Mouse (Mus musculus) testis, adult 2 months (tissue): ENCODE results near the gene A730009L09Rik. TPM values are rescaled to one million over a fixed set of nuclear protein-coding genes. Genes with fewer than 3 reads are reported as not detected.

Source experiments
- H3K27ac ChIP-seq: fragments of 200-500 bp; 2 replicates; pipeline ENCODE4 v1.5.1; 2012; ENCODE audit warnings: low read depth, low read length; ENCODE audit not compliant: control insufficient read depth, insufficient read depth
- H3K27me3 ChIP-seq: fragments of 200-500 bp; 2 replicates; pipeline ENCODE4 v1.6.1; 2012; ENCODE audit warnings: mild to moderate bottlenecking, low read length, moderate library complexity; ENCODE audit not compliant: control insufficient read depth, insufficient read depth
- H3K36me3 ChIP-seq: fragments of 200-500 bp; 2 replicates; pipeline ENCODE4 v1.6.1; 2012; ENCODE audit warnings: mild to moderate bottlenecking, low read length; ENCODE audit not compliant: control insufficient read depth, insufficient read depth
- H3K4me1 ChIP-seq: fragments of 200-500 bp; 2 replicates; pipeline ENCODE4 v1.6.1; 2012; ENCODE audit warnings: low read length; ENCODE audit not compliant: control insufficient read depth, insufficient read depth
- H3K4me3 ChIP-seq: fragments of 200-500 bp; 2 replicates; pipeline ENCODE4 v1.5.1; 2012; ENCODE audit warnings: low read depth, mild to moderate bottlenecking, low read length, moderate library complexity, mixed read lengths; ENCODE audit not compliant: control insufficient read depth
- CTCF ChIP-seq: fragments of 200-500 bp; IDR thresholded peaks from 2 replicates; pipeline ENCODE4 v1.5.1; 2012; ENCODE audit warnings: low read depth, mild to moderate bottlenecking, inconsistent platforms, low read length, moderate library complexity; ENCODE audit not compliant: control insufficient read depth, insufficient read depth, insufficient replicate concordance
- POLR2A ChIP-seq: fragments of 200-500 bp; IDR thresholded peaks from 2 replicates; pipeline ENCODE4 v1.6.1; 2012; ENCODE audit warnings: low read depth, mild to moderate bottlenecking, inconsistent platforms, low read length, moderate library complexity; ENCODE audit not compliant: control insufficient read depth
- polyA plus RNA-seq: library from polyadenylated mRNA; depleted of rRNA; stranded (reverse); fragments of >200 nt; gene quantifications from 2 replicates; pipeline ENCODE4 v1.2.3, GENCODE M21; 2012

The A730009L09Rik gene
- polyA plus RNA-seq, 1 experiment = 0.09 TPM

DNA sequence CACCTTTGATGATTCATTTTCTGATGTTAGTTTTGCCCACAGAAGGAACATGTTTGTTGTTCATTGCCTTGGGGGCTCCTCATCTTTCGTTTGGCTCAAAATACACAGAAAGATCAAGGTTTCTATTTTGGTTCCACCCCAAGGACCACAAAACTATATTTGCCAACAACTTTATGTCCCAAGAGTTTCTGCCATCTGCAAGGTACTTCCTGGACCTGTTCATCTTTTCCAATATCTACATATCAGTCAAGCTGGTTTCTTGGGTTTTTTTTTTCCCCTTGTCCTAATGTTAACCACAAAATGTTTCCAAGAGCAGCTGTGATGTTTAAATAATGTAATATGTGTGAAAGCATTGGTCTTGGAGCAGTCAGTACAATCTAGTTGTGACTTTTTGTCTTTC lies 37.4 kb upstream of the A730009L09Rik start:
- H3K36me3 ChIP-seq = no peaks in the 10 kb centered on the region
- H3K4me1 ChIP-seq = no peaks in the 10 kb centered on the region
- no peak overlapping the region for H3K4me3 ChIP-seq
- no peak for TF ChIP-seq CTCF
- TF ChIP-seq POLR2A = no peak
- no peak overlapping the region for H3K27ac ChIP-seq
- no peaks in the 10 kb centered on the region for H3K27me3 ChIP-seq

DNA sequence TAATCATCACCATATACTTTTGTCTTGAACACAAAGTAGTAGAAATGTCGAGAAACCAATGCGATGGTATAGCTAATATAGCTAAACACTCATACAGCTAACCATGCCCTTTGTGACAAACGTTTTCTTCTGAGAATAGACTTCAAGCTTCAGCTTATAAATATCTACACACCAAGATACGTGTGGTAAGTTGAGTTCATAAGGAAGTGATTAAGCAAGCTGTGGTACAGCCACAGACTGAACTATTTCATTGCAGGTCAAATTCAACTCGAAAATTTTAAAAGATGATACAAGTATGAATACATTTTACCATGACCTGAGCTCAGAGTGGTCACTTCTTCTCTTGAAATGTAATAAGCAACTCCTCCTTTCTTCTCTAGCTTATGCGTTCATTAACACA lies 37.0 kb upstream of the A730009L09Rik start:
- no peaks in the 10 kb centered on the region for H3K4me1 ChIP-seq
- no peaks in the 10 kb centered on the region for H3K27me3 ChIP-seq
- no peak overlapping the region for H3K4me3 ChIP-seq
- TF ChIP-seq CTCF (no peak), POLR2A (no peak)
- no peaks in the 10 kb centered on the region for H3K36me3 ChIP-seq
- no peak overlapping the region for H3K27ac ChIP-seq

DNA sequence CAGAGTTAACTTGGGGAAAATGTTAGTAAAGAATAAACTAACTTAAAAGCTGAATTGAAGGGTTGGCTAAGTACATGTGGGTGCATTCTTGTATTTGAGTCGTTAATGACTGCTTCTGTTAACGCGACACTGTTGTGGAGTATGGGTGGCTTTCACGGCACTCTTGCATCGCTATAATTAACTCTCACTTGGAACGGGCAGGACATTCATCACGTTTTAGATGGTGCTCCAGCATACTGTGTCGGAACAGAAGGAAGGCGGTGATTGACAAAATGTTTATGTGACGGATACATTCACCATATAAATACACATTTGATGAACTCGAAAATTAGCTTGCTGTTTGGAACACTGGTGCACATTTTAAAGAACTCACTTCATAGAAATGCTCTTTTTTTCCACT lies 29.0 kb upstream of the A730009L09Rik start:
- Histone ChIP-seq H3K4me1 (no peaks in the 10 kb centered on the region), H3K4me3 (no peak overlapping the region), H3K27me3 (no peaks in the 10 kb centered on the region), H3K36me3 (no peaks in the 10 kb centered on the region), H3K27ac (no peak overlapping the region)
- TF ChIP-seq POLR2A (no peak), CTCF (no peak)

DNA sequence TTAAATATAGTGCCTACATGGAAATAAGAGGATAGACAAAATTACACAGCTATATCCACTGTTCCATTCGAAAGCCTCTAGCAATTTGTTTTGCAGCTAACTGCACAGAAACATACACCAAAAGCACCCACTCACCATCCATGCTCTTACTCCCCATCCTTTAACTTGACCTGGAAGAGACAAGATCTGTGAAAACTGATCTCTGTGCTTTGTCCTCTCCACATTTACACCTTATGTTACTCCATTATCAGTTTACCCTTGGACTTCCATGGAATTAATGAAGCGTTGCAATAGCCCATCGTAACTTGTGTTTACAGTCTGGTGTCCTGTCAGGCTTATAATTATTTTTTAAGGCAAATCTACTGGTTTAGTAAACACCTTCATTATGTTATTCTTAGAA lies 20.1 kb upstream of the A730009L09Rik start:
- no peak overlapping the region for H3K27ac ChIP-seq
- H3K36me3 ChIP-seq = no peaks in the 10 kb centered on the region
- no peaks in the 10 kb centered on the region for H3K4me1 ChIP-seq
- TF ChIP-seq POLR2A (no peak), CTCF (no peak)
- H3K4me3 ChIP-seq = no peak overlapping the region
- H3K27me3 ChIP-seq = no peaks in the 10 kb centered on the region

DNA sequence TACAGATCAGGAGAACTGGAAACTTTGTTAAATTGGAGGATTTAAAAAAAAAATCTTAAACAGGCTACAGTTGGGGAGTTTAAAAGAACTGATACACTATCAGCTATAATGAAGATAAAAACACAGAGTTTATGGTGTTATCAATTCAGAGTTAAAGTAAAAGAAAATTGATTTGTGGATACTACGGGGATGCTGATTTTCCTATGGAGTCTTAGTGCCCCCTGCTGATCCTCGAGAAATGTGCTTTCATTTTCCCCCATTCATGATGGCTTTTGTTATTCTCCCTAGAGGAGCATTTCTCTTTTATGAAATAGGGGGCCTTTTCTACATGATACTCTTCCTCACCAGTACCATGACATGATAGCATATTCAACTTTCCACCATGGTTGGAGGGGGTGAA lies 19.5 kb upstream of the A730009L09Rik start:
- Histone ChIP-seq H3K27ac (no peak overlapping the region), H3K36me3 (no peaks in the 10 kb centered on the region), H3K4me3 (no peak overlapping the region), H3K27me3 (no peaks in the 10 kb centered on the region), H3K4me1 (no peaks in the 10 kb centered on the region)
- TF ChIP-seq CTCF (no peak), POLR2A (no peak)

DNA sequence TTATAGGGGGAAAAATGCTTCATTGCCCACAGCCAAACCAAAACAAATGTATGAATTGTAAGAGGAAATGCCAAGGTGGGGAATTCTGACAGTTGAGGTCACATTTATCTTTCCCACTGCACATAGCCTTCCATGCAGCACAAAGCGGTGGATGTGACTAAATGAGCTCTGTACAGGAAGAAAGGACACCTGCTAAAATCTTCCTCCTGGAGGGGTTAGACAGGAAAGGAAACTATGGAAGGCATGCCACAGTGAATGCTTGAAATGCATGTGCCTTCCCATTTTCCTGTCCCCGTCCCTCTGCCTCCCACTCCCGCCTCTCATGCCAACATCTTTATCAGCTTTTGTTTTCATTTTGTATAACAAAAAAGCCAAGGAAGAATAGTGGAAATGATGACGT lies 7.2 kb upstream of the A730009L09Rik start:
- Histone ChIP-seq H3K27ac (no peak overlapping the region), H3K4me3 (no peak overlapping the region), H3K27me3 (no peaks in the 10 kb centered on the region), H3K36me3 (no peaks in the 10 kb centered on the region), H3K4me1 (no peaks in the 10 kb centered on the region)
- TF ChIP-seq POLR2A = no peak
- no peak for TF ChIP-seq CTCF

DNA sequence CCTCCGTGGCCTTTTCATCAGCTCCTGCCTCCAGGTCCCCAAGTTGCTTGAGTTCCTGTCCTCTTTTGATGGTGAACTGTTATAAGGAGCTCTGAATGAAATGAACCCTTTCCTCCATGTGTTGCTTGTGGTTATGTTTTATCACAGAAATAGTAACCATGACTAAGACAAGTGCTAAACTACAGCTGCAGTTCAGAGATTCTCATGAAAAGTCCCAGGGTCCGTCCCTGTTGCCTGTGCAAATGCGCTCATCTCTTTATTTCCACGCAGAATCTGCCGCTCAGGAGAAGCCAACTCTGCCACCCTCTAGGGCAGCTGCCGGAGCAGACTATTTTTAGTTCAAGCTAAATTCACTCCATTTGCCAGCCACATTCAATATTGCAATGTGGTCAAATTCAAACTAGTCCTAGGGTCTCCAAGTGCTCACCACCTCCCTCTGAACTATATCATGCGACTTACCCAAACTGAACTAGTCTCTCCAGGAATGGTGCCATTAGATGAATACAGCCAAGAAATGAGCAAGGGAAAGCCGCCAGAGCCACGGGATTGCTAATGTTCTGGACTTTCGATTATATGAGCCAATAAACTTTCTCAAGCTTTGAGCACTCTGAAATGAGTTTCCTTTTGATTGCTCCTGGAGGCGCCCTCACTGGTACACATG lies 7.2 kb downstream of the A730009L09Rik start:
- Histone ChIP-seq H3K4me1 (no peaks in the 10 kb centered on the region), H3K27ac (no peak overlapping the region), H3K4me3 (no peak overlapping the region), H3K27me3 (no peaks in the 10 kb centered on the region), H3K36me3 (no peaks in the 10 kb centered on the region)
- TF ChIP-seq POLR2A = no peak
- no peak for TF ChIP-seq CTCF

DNA sequence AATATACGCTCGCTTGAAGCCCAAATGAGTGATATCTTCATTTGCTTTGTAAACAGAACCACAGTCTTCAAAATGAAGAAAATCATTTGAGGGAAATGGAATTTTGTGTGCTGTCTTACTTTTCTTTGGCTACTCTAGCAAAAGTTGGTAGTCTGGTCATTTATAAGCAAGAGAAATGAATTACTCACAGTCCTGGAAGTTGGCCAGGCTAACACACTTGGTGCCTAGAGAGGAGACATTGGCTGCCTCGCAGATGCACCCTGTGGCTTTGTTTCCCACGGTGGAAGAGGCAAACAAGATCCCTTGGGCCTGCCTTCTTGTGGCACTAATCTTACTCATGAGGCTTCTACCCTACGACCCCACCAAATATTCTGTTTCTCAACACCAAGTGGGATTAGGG lies 8.1 kb downstream of the A730009L09Rik start:
- no peaks in the 10 kb centered on the region for H3K27me3 ChIP-seq
- no peak overlapping the region for H3K27ac ChIP-seq
- H3K4me1 ChIP-seq = no peaks in the 10 kb centered on the region
- H3K36me3 ChIP-seq = no peaks in the 10 kb centered on the region
- TF ChIP-seq CTCF = no peak
- no peak for TF ChIP-seq POLR2A
- no peak overlapping the region for H3K4me3 ChIP-seq
